Mouse (Mus musculus) monocyte, adult 5-6 weeks (primary cell): ENCODE results near the gene Ephx1. TPM values are rescaled to one million over a fixed set of nuclear protein-coding genes. Genes with fewer than 3 reads are reported as not detected.
A peak's percentile ranks its signal among the peaks of the same experiment; 100 is the strongest.
"Not testable (repeated sequence)": the region's sequence is repeated elsewhere in the genome, so short reads cannot be mapped to it uniquely, and the experiment has no call there.

Experiments used
- ATAC-seq: fragments of 153-309, 156-312 bp; replicated peaks from 2 replicates; pipeline ENCODE4 v1.8.0; 2017; ENCODE audit warnings: mild to moderate bottlenecking; ENCODE audit not compliant: low TSS enrichment, insufficient number of reproducible peaks, severe bottlenecking, poor library complexity, low FRiP score
- total RNA-seq: library from RNA; stranded (forward); fragments of 200-1000, 200-491, 200-594 nt; gene quantifications from 3 replicates; pipeline ENCODE4 v1.2.3, GENCODE M21; 2017

Gene Ephx1
- total RNA-seq, 1 experiment from 2014 or later: 8.9 TPM

- ATAC-seq: no peak
Observed at GRCm38 (mm10) chr1:180986701-180987100, 34.0 kb downstream of the Ephx1 start.

GRCm38 (mm10) chr1:180981298-180982046 is 39.2 kb downstream of the Ephx1 start:
- not testable (repeated sequence) for ATAC-seq

DNA sequence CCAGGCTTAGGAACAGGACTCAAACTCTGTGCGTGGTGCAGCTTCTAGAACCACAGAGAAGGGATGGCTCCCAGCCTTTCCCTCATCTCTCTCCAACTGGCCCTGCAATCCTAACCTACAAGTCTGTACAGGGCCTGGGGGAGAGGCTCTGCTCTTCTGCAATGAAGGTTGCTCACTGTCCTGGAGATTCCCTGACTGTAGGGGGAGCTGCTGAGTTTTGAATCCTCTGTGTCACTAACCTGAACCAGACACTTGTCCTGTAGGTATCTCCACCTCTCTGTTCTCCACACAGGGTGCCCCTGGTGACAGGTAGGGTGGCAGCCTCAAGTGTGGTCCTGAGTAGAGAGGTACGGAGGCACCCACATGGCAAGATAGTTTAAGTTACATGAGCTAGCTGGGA is 40.2 kb downstream of the Ephx1 start:
- ATAC-seq: no peak

GRCm38 (mm10) chr1:180979484-180980251 is 41.0 kb downstream of the Ephx1 start:
- ATAC-seq: no peak

DNA sequence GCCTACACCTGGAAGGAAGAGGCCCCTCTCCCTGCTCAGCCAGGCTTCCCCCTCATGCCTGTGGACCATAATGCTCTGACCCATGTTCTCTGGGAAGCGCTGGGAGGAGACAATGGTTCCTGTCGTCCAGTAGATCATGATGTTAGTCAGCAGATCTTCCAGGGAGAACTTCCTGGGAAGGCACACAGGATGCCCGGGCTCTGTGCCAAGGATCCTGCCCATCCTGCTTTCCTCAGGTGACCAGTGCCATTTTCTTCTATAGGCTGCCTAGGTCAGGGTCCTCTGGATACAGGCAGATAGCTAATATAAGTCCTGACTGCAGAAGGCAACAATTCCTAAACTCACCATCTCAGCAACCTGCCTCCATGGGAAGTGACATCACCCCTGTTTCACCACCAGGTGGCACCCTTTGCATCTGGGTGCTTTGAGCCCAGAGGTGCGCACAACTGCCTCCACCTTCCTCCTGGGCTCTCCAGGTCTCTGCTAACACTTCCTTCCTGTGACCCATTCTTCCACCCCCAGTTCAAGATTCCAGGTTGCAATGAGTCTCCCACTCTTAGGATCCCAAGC is 44.5 kb downstream of the Ephx1 start:
- ATAC-seq: no peak; the same call in 1 of the 2 replicates

DNA sequence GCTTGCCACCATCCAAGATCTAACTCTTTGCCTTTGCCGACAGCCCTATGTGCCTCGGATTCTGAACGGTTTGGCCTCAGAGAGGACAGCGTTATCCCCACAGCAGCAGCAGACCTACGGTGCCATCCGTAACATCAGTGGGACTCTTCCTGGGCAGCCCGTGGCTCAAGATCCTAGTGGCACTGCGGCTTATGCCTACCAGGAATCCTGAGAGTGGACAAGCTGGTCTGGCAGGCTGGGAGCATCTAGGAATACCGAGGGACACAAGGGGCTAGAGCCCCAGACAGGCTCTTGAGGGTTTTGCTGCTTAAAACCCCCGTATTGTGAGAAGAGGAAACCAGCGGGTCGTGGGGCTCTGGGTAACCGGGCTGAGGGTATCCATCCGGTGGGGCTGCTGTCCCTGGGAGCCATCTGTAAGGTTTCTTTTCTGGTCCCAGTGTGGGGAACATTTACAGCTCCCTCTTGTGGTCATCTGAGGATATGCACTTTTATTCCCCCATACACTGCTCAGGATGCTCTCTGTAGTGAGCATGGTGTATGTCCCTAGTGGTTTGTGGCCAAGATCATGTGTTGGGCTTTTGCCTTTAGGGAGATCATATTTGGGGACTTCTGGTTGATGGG is 46.5 kb downstream of the Ephx1 start:
- peak; percentile 35 for ATAC-seq

DNA sequence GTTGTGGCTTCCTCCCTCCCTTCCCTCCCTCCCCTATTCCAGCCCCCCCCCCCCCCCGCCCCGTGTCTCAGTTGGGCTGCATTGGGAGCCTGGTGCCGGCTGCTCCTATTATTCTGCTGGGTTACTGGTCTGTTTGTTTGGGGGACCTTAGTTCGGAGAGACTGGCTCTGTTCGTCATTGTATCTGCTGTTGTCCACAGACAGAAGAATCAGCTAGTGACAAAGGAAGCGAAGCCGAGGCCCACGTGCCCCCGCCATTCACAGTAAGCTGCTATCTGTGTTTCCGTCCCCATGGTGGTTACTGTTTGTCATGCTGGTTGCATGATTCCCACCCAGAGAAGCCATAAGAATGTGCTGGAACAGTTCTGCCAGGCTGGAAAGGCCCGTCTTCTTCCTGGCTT is 47.8 kb downstream of the Ephx1 start:
- no peak for ATAC-seq

GRCm38 (mm10) chr1:180967261-180967660 is 53.4 kb downstream of the Ephx1 start:
- ATAC-seq: no peak

GRCm38 (mm10) chr1:180966542-180966941 is 54.2 kb downstream of the Ephx1 start:
- ATAC-seq: no peak

- ATAC-seq: no peak
Observed at GRCm38 (mm10) chr1:180965786-180966185, 54.9 kb downstream of the Ephx1 start.

GRCm38 (mm10) chr1:180958797-180959196 is 61.9 kb downstream of the Ephx1 start:
- no peak for ATAC-seq

DNA sequence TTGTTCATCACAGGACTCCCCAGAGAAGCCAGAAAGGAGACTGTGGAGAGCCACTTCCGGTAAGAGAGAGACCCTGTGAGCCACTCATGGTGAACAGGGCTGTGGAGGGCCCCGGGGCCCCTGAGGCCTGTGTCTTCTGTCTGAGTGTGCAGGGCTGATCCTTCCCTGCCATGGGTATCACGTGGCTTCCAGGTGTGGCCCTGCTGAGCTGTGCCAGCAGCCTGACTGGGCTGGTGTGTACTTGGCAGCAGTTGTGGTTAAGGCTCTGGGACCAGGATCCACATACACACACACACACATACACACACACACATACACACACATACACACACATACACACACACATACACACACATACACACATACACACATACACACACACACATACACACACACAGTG is 62.7 kb downstream of the Ephx1 start:
- no peak for ATAC-seq

- ATAC-seq: no peak
Observed at GRCm38 (mm10) chr1:180956973-180957381, 63.7 kb downstream of the Ephx1 start.

GRCm38 (mm10) chr1:180956401-180956800 is 64.3 kb downstream of the Ephx1 start:
- ATAC-seq: no peak

DNA sequence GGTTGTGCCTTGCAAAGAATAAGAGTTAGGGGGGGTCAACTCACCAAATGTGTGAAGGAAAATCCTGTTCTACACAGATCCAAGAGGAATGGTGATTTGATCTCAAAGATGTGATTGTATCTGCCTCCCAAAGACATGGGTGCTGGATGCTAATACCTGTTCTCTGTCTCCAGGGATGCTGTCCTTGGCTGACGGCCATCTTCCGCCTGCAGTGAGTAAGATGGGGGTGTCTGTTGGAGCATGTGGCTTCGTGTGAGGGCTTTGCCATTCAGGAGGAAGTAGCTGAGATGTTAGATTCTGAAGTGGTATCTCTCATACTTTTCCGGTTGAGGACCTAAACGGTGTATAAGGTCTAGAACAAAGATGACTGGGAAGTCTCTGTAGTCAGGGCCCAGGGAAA is 67.9 kb downstream of the Ephx1 start:
- ATAC-seq: no peak

DNA sequence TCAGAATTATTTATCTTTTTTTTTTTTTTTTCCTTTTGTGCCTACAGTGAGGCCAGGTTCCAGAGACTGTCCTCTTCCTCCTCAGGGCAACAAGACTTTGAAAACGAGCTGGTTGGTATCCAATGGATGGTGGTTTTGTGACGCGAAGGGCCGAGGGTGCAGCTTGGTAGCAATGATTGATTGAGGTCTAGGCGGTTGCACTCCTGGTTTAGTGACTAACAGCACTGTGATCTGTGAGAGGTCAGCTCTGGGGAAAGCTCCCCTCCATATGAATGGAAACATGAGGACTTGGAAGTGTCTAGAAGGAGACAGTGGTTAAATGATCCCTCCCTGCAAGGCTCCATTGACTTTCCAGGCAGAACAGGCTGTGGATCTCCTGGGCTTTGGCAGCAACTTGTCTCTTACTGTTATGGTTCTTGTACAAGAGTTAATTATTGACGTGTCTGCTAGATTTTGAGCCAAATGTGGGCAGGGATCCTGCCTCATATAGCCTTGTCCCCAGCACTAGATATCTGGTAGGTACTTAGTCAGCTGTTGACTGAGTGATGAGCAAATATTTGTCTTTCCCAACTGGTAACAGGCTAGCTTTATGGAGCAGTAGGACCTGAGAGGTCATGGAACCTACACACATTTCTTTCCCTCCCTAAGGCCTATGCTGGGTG is 68.5 kb downstream of the Ephx1 start:
- no peak for ATAC-seq

DNA sequence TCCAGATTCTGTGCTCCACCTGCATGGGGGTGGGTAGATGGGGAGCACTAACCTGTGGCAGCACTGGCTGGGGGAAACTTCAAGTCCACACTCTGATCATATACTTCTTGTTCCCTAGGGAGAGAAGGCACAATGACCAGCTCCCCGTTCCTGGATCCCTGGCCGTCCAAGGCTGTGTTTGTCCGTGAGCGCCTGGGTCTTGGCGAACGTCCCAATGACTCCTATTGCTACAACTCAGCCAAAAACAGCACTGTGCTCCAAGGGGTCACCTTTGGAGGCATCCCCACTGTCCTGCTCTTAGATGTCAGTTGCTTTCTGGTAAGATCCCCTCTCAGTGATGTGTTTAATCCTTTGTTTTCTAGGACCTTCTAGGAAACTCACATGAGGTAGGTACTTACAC is 74.3 kb downstream of the Ephx1 start:
- ATAC-seq: no peak

DNA sequence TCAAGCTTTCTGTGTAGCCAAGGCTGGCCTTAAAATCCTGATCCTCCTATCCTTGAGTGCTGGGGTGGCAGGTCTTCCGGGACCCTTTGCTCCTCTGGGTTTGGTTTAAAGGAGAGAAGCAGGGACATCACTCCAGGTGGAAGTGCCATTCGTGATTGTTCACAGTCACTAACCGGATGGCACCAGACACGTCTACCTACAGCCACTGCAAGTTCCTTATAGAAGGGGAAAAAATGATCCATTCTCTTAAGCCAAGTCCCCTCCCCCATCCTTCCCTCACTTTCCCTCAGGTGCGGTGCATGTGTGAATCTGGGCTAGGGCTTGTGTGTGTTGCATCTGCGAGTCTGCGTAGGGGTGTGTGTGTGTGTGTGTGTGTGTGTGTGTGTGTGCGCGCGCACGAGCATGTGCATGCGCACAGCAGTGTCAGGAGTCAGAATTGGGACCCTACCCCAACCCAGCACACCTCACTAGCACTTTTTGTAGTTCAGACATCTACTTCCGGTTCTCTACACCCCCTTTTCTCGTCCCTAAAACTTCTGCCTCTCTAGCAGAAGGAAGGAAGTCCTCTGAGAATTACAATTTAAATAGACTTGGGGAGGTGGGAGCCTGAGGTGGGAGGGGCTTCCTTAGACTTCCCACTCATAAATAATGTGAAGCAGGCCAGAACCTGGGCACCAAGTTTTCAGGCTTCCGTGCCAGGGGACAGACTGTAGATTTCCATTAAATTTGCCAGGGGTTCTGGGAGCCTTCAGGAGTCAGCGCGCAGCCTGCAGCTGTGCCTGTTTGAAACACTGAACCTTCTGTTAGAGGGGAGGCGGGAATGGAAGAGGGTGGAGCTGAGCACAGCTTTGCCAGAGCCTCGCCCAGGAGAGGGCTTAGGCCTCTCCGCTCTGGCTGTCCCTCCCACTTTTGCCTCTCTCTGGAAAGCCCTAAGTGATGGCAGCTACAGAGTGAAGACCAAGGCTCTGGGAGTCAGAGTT is 75.4 kb downstream of the Ephx1 start:
- no peak for ATAC-seq
